In genomic region chr1:91209343-91209742, GRCm38 (mm10) we compare ENCODE assay signal across 10 mouse cellular contexts. TPM values are rescaled to one million over a fixed set of nuclear protein-coding genes. Genes with fewer than 3 reads are reported as not detected.
DNase-seq lines count a peak whose midpoint lies in the region; ATAC-seq and TF ChIP-seq lines count a peak whose summit lies in the region.
"Had no signal": no experiment of that assay in that cellular context is flagged by ENCODE, and none has a peak within 500 bp of the region (broad histone marks: within the 10 kb centered on the region; RNA-seq: fewer than 3 reads in every experiment).

No protein-coding gene starts in this region.

- no peak for TF ChIP-seq CTCF in lung, adult 2 months (IDR thresholded peaks at IDR 0.05; ENCODE audit: insufficient read depth, low read length)
- TF ChIP-seq CTCF in forebrain, postnatal 0 days (IDR thresholded peaks at IDR 0.05; ENCODE audit: low read depth): no peak

- H3K9me3 ChIP-seq in lung, embryonic 15.5 days: no peaks in the 10 kb centered on the region
- no peaks in the 10 kb centered on the region for H3K9me3 ChIP-seq in forebrain, postnatal 0 days (ENCODE audit: low read length)
- no peaks in the 10 kb centered on the region for H3K9me3 ChIP-seq in heart, embryonic 16.5 days (replicated peaks; ENCODE audit: control insufficient read depth, low read length)
- H3K9me3 ChIP-seq: megakaryocyte, embryonic 14.5 days had no signal

- peaks cover 20% of the 10 kb centered on the region for H3K4me1 ChIP-seq in lung, embryonic 15.5 days
- 0 out of 2 replicates have a peak, but pooled peaks cover 3% of the 10 kb centered on the region for H3K4me1 ChIP-seq in lung, adult 2 months (ENCODE audit: control insufficient read depth, insufficient read depth, low read length)
- H3K4me1 ChIP-seq in forebrain, postnatal 0 days (ENCODE audit: insufficient read depth): peaks cover 25% of the 10 kb centered on the region
- peaks cover 58% of the 10 kb centered on the region for H3K4me1 ChIP-seq in heart, embryonic 16.5 days (ENCODE audit: control insufficient read depth, insufficient read depth, low read length)

- H3K4me3 ChIP-seq in lung, embryonic 15.5 days: no peak overlapping the region
- H3K4me3 ChIP-seq in lung, adult 2 months (replicated peaks; ENCODE audit: extremely low read depth, low read depth, low read length): no peak overlapping the region
- no peak overlapping the region for H3K4me3 ChIP-seq in forebrain, postnatal 0 days (ENCODE audit: low read depth, low read length)
- no peak overlapping the region for H3K4me3 ChIP-seq in heart, embryonic 16.5 days (ENCODE audit: low read length)
- H3K4me3 ChIP-seq: megakaryocyte, embryonic 14.5 days had no signal

- H3K27me3 ChIP-seq in lung, embryonic 15.5 days: no peaks in the 10 kb centered on the region
- no peaks in the 10 kb centered on the region for H3K27me3 ChIP-seq in forebrain, postnatal 0 days (ENCODE audit: insufficient read depth, low read length)
- H3K27me3 ChIP-seq in heart, embryonic 16.5 days (ENCODE audit: control insufficient read depth, insufficient read depth, low read length): no peaks in the 10 kb centered on the region
- H3K27me3 ChIP-seq: Patski had no signal

- H3K36me3 ChIP-seq in lung, embryonic 15.5 days: no peaks in the 10 kb centered on the region
- H3K36me3 ChIP-seq in forebrain, postnatal 0 days (ENCODE audit: insufficient read depth): no peaks in the 10 kb centered on the region
- no peaks in the 10 kb centered on the region for H3K36me3 ChIP-seq in heart, embryonic 16.5 days (ENCODE audit: control insufficient read depth, insufficient read depth)

- ATAC-seq in lung, embryonic 15.5 days (ENCODE audit: borderline replicate concordance, extremely low read depth, low FRiP score, low TSS enrichment): no peak; the same call in 1 of the 2 replicates
- peak; percentile 74 for ATAC-seq in forebrain, postnatal 0 days
- ATAC-seq in heart, embryonic 16.5 days (replicated peaks; ENCODE audit: extremely low read depth, insufficient read depth, low FRiP score): peak; percentile 83

- peak overlapping the region; percentile 69 for H3K27ac ChIP-seq in lung, embryonic 15.5 days
- H3K27ac ChIP-seq in forebrain, postnatal 0 days (ENCODE audit: low read depth, low read length): peak overlapping the region; percentile 73
- peak overlapping the region; percentile 99 for H3K27ac ChIP-seq in heart, embryonic 16.5 days (ENCODE audit: low read length)

- H3K4me2 ChIP-seq in lung, embryonic 15.5 days: no peak overlapping the region
- no peak overlapping the region for H3K4me2 ChIP-seq in forebrain, postnatal 0 days (ENCODE audit: low read depth)
- peak overlapping the region; percentile 27; the same call in 1 of the 2 replicates for H3K4me2 ChIP-seq in heart, embryonic 16.5 days (ENCODE audit: low read depth, low read length)

- TF ChIP-seq POLR2A in lung, adult 2 months (IDR thresholded peaks at IDR 0.05; ENCODE audit: borderline replicate concordance, extremely low read depth, low read depth, low read length): no peak

- no peak for DNase-seq in lung, adult 2 months
- peak; percentile 64 for DNase-seq in forebrain, postnatal 0 days
- peak; percentile 71 to 73 for DNase-seq in right cerebral cortex, adult 2 months (ENCODE audit: low spot score in 2 of 2)
- DNase-seq in ovary, postnatal 36 days (ENCODE audit: low spot score): no peak
- no peak for DNase-seq in adrenal gland, postnatal 25 days
- no peak for DNase-seq in urinary bladder, postnatal 25 days (ENCODE audit: low spot score)

- 77% methylated on average over 6 of the region's 6 CpGs for WGBS in lung, embryonic 15.5 days
- 80% methylated on average over 6 of the region's 6 CpGs for WGBS in lung, adult 2 months
- WGBS in forebrain, postnatal 0 days: 59% methylated on average over 6 of the region's 6 CpGs
- 34% methylated on average over 6 of the region's 6 CpGs for WGBS in heart, embryonic 16.5 days

- no peak overlapping the region for H3K9ac ChIP-seq in lung, embryonic 15.5 days
- H3K9ac ChIP-seq in forebrain, postnatal 0 days: no peak overlapping the region
- peak overlapping the region; percentile 72 for H3K9ac ChIP-seq in heart, embryonic 16.5 days (ENCODE audit: low read length)

RNA-seq across cellular contexts. Expression of gene Ramp1, which starts 29.7 kb away (rescaled TPM):
- polyA plus RNA-seq in lung, embryonic 15.5 days (2015; fragmentation: Nextera tagmentation; extraction: Ambion mirVana): 7.8 and 8.3 TPM in 2 replicates
- polyA plus RNA-seq in lung, adult 2 months (2012; rRNA removed): 35.7 and 37.7 TPM in 2 replicates
- 14.4 and 16.8 TPM in 2 replicates for total RNA-seq in forebrain, postnatal 0 days (2014; rRNA removed)
- polyA plus RNA-seq in forebrain, postnatal 0 days (2015; fragmentation: Nextera tagmentation; extraction: Ambion mirVana): 21.3 and 23.2 TPM in 2 replicates
- 59.3 and 61.0 TPM in 2 replicates for polyA plus RNA-seq in heart, embryonic 16.5 days (2015; fragmentation: Nextera tagmentation; extraction: Ambion mirVana)
- 6.4 and 8.1 TPM in 2 replicates for total RNA-seq in adrenal gland, postnatal 25 days (2021)
- polyA plus RNA-seq: Patski had no signal

RNA-seq across cellular contexts. Expression of gene Ube2f, which starts 40.8 kb away (rescaled TPM):
- 70.0 and 70.3 TPM in 2 replicates for polyA plus RNA-seq in lung, embryonic 15.5 days (2015; fragmentation: Nextera tagmentation; extraction: Ambion mirVana)
- 21.7 and 29.8 TPM in 2 replicates for polyA plus RNA-seq in lung, adult 2 months (2012; rRNA removed)
- 38.1 and 38.7 TPM in 2 replicates for total RNA-seq in forebrain, postnatal 0 days (2014; rRNA removed)
- 44.1 and 45.3 TPM in 2 replicates for polyA plus RNA-seq in forebrain, postnatal 0 days (2015; fragmentation: Nextera tagmentation; extraction: Ambion mirVana)
- 68.9 and 71.7 TPM in 2 replicates for polyA plus RNA-seq in heart, embryonic 16.5 days (2015; fragmentation: Nextera tagmentation; extraction: Ambion mirVana)
- total RNA-seq in adrenal gland, postnatal 25 days (2021): 71.1 and 79.9 TPM in 2 replicates

Comparison
In these comparisons a context has a peak if more than half of its experiments do, and no peak if none do; other contexts are left out.
1. DNase-seq: peak in forebrain, postnatal 0 days (single experiment) and right cerebral cortex, adult 2 months (2 of 2); none in lung, adult 2 months (single experiment), ovary, postnatal 36 days (single experiment), adrenal gland, postnatal 25 days (single experiment) and urinary bladder, postnatal 25 days (single experiment).
2. Peak in every context shown above with its lines, with median percentiles within 50 percentile points of each other: H3K27ac ChIP-seq.